Mouse (Mus musculus) spleen, adult 2 months (tissue): ENCODE data around the gene Hoxc10. TPM values are rescaled to one million over a fixed set of nuclear protein-coding genes. Genes with fewer than 3 reads are reported as not detected.

ENCODE experiments used
- DNase-seq, 2 experiments: peaks; one replicate each; pipeline versions ENCODE4 v3.0.0 to v3.0.0-alpha.2; 2012 to 2021; ENCODE audit warnings: low spot score in 2 of 2, low read depth in 1 of 2
- H3K27ac ChIP-seq: fragments of 200-500 bp; 2 replicates; pipeline ENCODE4 v1.5.1; 2012; ENCODE audit warnings: low read length, inconsistent platforms; ENCODE audit not compliant: insufficient read depth
- H3K27me3 ChIP-seq: fragments of 200-500 bp; 2 replicates; pipeline ENCODE4 v1.6.1; 2012; ENCODE audit warnings: mild to moderate bottlenecking, moderate library complexity, low read length, inconsistent platforms; ENCODE audit not compliant: control insufficient read depth, insufficient read depth
- H3K36me3 ChIP-seq: fragments of 200-500 bp; 2 replicates; pipeline ENCODE4 v1.6.1; 2012; ENCODE audit warnings: mild to moderate bottlenecking, low read length, inconsistent platforms; ENCODE audit not compliant: control insufficient read depth, insufficient read depth
- H3K4me1 ChIP-seq: fragments of 200-500 bp; 2 replicates; pipeline ENCODE4 v1.6.1; 2011; ENCODE audit warnings: inconsistent platforms; ENCODE audit not compliant: control insufficient read depth, insufficient read depth, insufficient read length
- H3K4me3 ChIP-seq: fragments of 200-500 bp; 2 replicates; pipeline ENCODE4 v1.5.1; 2011; ENCODE audit warnings: mild to moderate bottlenecking, inconsistent platforms; ENCODE audit not compliant: insufficient read depth, insufficient read length; ENCODE audit errors: extremely low read depth
- CTCF ChIP-seq: fragments of 200-500 bp; IDR thresholded peaks from 2 replicates; pipeline ENCODE4 v1.5.1; 2011; ENCODE audit warnings: mild to moderate bottlenecking, inconsistent platforms; ENCODE audit not compliant: insufficient read depth, insufficient read length, insufficient replicate concordance; ENCODE audit errors: extremely low read depth
- POLR2A ChIP-seq: fragments of 200-500 bp; IDR thresholded peaks from 2 replicates; pipeline ENCODE4 v1.6.1; 2011; ENCODE audit warnings: low read depth, low read length, inconsistent platforms
- WGBS: fragments of 180-500 bp; shearing (Covaris S2); methylation state at CpG from one replicate; pipeline ENCODE4 v1.1.7; 2018; 5-methylcytosine and 5-hydroxymethylcytosine counted together
- polyA plus RNA-seq: library from polyadenylated mRNA; depleted of rRNA; stranded (reverse); fragments of >200 nt; gene quantifications from 2 replicates; pipeline ENCODE4 v1.2.3, GENCODE M21; 2012

Gene Hoxc10
- polyA plus RNA-seq, 1 experiment = not detected

DNA sequence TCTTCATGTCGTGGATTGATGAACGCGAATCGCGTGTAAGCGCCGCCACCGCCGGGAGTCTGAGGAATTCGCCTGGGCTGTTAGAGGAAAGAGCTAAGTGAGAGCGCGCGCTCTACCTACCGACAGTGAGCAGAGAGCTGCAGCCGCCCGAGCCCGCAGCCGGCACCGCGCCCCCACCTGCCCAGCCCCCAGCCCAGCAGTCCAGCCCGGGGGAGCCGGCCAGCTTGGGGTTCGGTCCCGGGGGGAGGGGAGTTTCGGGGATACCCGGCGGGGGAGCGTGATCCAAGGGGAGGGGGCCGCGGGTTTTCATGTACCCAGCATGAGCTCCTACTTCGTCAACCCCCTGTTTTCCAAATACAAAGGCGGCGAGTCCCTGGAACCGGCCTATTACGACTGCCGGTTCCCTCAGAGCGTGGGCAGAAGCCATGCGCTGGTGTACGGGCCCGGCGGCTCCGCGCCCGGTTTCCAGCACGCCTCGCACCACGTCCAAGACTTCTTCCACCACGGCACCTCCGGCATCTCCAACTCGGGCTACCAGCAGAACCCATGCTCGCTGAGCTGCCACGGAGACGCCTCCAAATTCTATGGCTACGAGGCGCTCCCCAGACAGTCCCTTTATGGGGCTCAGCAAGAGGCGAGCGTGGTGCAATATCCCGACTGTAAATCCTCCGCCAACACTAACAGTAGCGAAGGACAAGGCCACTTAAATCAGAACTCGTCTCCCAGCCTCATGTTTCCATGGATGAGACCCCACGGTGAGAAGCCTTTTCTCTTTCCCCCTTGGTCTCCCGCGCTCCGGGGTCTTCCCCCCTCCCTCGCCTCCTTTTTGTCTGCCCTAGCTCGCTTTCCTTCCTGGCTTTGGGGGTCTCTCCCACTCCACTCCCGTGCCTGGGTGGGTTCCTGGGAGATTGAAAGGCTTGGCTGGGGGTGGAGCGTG, 24.1 kb downstream of the Hoxc10 start, which contains the start of gene Hoxc8:
Hoxc8 (plus strand) TSS at position 147 of the 937 bp plus-strand sequence.
- no peak for TF ChIP-seq POLR2A
- TF ChIP-seq CTCF = no peak
- H3K27me3 ChIP-seq = peaks cover 32% of the 10 kb centered on the region
- WGBS = 8% methylated on average over 67 of the region's 69 CpGs
- no peaks in the 10 kb centered on the region for H3K36me3 ChIP-seq
- H3K4me3 ChIP-seq = no peak within 1 kb of the TSS
- no peaks in the 10 kb centered on the region for H3K4me1 ChIP-seq
- no peak for DNase-seq
- H3K27ac ChIP-seq = no peak within 1 kb of the TSS

- Histone ChIP-seq H3K36me3 (no peaks in the 10 kb centered on the region), H3K27me3 (peaks cover 33% of the 10 kb centered on the region), H3K4me1 (no peaks in the 10 kb centered on the region), H3K27ac (no peak overlapping the region), H3K4me3 (no peak overlapping the region)
- 5% methylated on average over 7 of the region's 7 CpGs for WGBS
- DNase-seq = no peak
- TF ChIP-seq POLR2A (no peak), CTCF (no peak)
Measured at GRCm38 (mm10) chr15:102991782-102992181, 25.2 kb downstream of the Hoxc10 start.

GRCm38 (mm10) chr15:102992206-102992605, 25.6 kb downstream of the Hoxc10 start:
- TF ChIP-seq POLR2A = no peak
- no peak for TF ChIP-seq CTCF
- Histone ChIP-seq H3K27ac (no peak overlapping the region), H3K36me3 (no peaks in the 10 kb centered on the region), H3K27me3 (peaks cover 34% of the 10 kb centered on the region), H3K4me3 (no peak overlapping the region), H3K4me1 (no peaks in the 10 kb centered on the region)
- no peak for DNase-seq
- 13% methylated on average over 11 of the region's 11 CpGs for WGBS

GRCm38 (mm10) chr15:102992863-102993262, 26.3 kb downstream of the Hoxc10 start:
- Histone ChIP-seq H3K27me3 (peaks cover 38% of the 10 kb centered on the region), H3K36me3 (no peaks in the 10 kb centered on the region), H3K4me3 (no peak overlapping the region), H3K27ac (no peak overlapping the region), H3K4me1 (no peaks in the 10 kb centered on the region)
- no peak for DNase-seq
- TF ChIP-seq POLR2A = no peak
- whole genome bisulfite sequencing = 8% methylated on average over 3 of the region's 3 CpGs

- Histone ChIP-seq H3K4me3 (no peak overlapping the region), H3K27ac (no peak overlapping the region), H3K27me3 (peaks cover 50% of the 10 kb centered on the region), H3K4me1 (no peaks in the 10 kb centered on the region; the same call in 1 of the 2 replicates), H3K36me3 (no peaks in the 10 kb centered on the region)
- TF ChIP-seq CTCF (no peak), POLR2A (no peak)
- DNase-seq = no peak
- WGBS = 8% methylated on average over 9 of the region's 9 CpGs
Measured at GRCm38 (mm10) chr15:102996548-102996947, 30.0 kb downstream of the Hoxc10 start.

- Histone ChIP-seq H3K27me3 (peaks cover 46% of the 10 kb centered on the region), H3K27ac (no peak overlapping the region), H3K36me3 (no peaks in the 10 kb centered on the region), H3K4me3 (no peak overlapping the region), H3K4me1 (no peaks in the 10 kb centered on the region; the same call in 1 of the 2 replicates)
- DNase-seq = no peak
- WGBS = 18% methylated on average over 3 of the region's 3 CpGs
- no peak for TF ChIP-seq CTCF
- no peak for TF ChIP-seq POLR2A
Measured at GRCm38 (mm10) chr15:102997431-102997830, 30.8 kb downstream of the Hoxc10 start.

- Histone ChIP-seq H3K27me3 (peaks cover 44% of the 10 kb centered on the region), H3K36me3 (no peaks in the 10 kb centered on the region), H3K27ac (no peak within 1 kb of the TSS), H3K4me1 (no peaks in the 10 kb centered on the region; the same call in 1 of the 2 replicates), H3K4me3 (peak within 1 kb of the TSS; percentile 44; the same call in 1 of the 2 replicates)
- no peak for TF ChIP-seq POLR2A
- no peak for TF ChIP-seq CTCF
- no peak for DNase-seq
- 6% methylated on average over 19 of the region's 19 CpGs for WGBS
Measured at GRCm38 (mm10) chr15:102997939-102998355, 31.4 kb downstream of the Hoxc10 start, which contains the start of gene Hoxc6. Hoxc6 (plus strand) TSS chr15:102998257.
